Mouse (Mus musculus) erythroblast, embryonic 14.5 days (primary cell): ENCODE data around the gene Robo1.

Source experiments
- GATA1 ChIP-seq: IDR thresholded peaks from 2 replicates; pipeline ENCODE4 v1.6.1; 2012; ENCODE audit warnings: low read length, inconsistent platforms, mixed read lengths
- TAL1 ChIP-seq: IDR thresholded peaks from 3 replicates; pipeline ENCODE4 v1.6.1; 2012; ENCODE audit warnings: low read length, inconsistent platforms, mixed read lengths

- TF ChIP-seq TAL1: no peak
- TF ChIP-seq GATA1: no peak
These were observed 409.2 kb downstream of the Robo1 start for GRCm38 (mm10) chr16:72717118-72717802.
